Mouse (Mus musculus): ENCODE results near the gene Ppp1r8. TPM values are rescaled to one million over a fixed set of nuclear protein-coding genes. Genes with fewer than 3 reads are reported as not detected.

Ppp1r8 gene
- 52.8 TPM for polyA plus RNA-seq (2021)

- in situ Hi-C loops (cut with MboI; ENCODE audit: low pct_unique_long_range_greater_than_20kb) = no loop called here
- peak; percentile 59 for TF ChIP-seq CTCF (IDR thresholded peaks at IDR 0.05)
- POLR2A ChIA-PET = interaction anchor here (0.6 kb wide), 3 partner anchors 12 to 246 kb away, joined by 3 to 4 read pairs (median 4); no protein-coding TSS in a partner anchor
- CTCF ChIA-PET = interaction anchor here (1.1 to 1.2 kb wide), 2 partner anchors 17 to 92 kb away, joined by 3 read pairs; no protein-coding TSS in a partner anchor
- DNase-seq (ENCODE audit: low read depth, low spot score) = peak; percentile 71
- H3K27me3 ChIP-seq = no peaks in the 10 kb centered on the region
- ATAC-seq = peak; percentile 87
Measured at GRCm38 (mm10) chr4:132842970-132843704, at the start of gene Ppp1r8. Ppp1r8 (minus strand) TSS chr4:132843169.

- no peak for ATAC-seq
Measured at GRCm38 (mm10) chr4:132884844-132885374, 41.9 kb upstream of the Ppp1r8 start.

GRCm38 (mm10) chr4:132884064-132884843 is 41.3 kb upstream of the Ppp1r8 start, which contains the start of gene Stx12:
Stx12 (minus strand) TSS chr4:132884509.
- POLR2A ChIA-PET = interaction anchor here (1.0 kb wide), 1 partner anchor 11 kb away, joined by 3 read pairs; no protein-coding TSS in a partner anchor
- peak; percentile 59 for DNase-seq (ENCODE audit: low read depth, low spot score)
- no peak for TF ChIP-seq CTCF (IDR thresholded peaks at IDR 0.05)
- no peaks in the 10 kb centered on the region for H3K27me3 ChIP-seq
- CTCF ChIA-PET = no interaction called here
- peak; percentile 82 for ATAC-seq
- in situ Hi-C loops (cut with MboI; ENCODE audit: low pct_unique_long_range_greater_than_20kb) = no loop called here

More at GRCm38 (mm10) chr4:132884844-132885374, 41.9 kb upstream of the Ppp1r8 start:
- no peak for DNase-seq (ENCODE audit: low read depth, low spot score)
- ChIA-PET POLR2A (no interaction called here), CTCF (no interaction called here)
- in situ Hi-C loops (cut with MboI; ENCODE audit: low pct_unique_long_range_greater_than_20kb) = no loop called here
- no peak for TF ChIP-seq CTCF (IDR thresholded peaks at IDR 0.05)
- H3K27me3 ChIP-seq = no peaks in the 10 kb centered on the region

- POLR2A ChIA-PET = interaction anchor here (1.0 kb wide), 1 partner anchor 10 kb away, joined by 3 read pairs; no protein-coding TSS in a partner anchor
- no peak for ATAC-seq
- CTCF ChIA-PET = interaction anchor here (0.8 kb wide), 1 partner anchor 38 kb away, joined by 3 read pairs; no protein-coding TSS in a partner anchor
- DNase-seq (ENCODE audit: low read depth, low spot score) = no peak
- in situ Hi-C loops (cut with MboI; ENCODE audit: low pct_unique_long_range_greater_than_20kb) = no loop called here
- no peak for TF ChIP-seq CTCF (IDR thresholded peaks at IDR 0.05)
- no peaks in the 10 kb centered on the region for H3K27me3 ChIP-seq
Measured at GRCm38 (mm10) chr4:132883561-132884063, 40.6 kb upstream of the Ppp1r8 start.

- POLR2A ChIA-PET = no interaction called here
- in situ Hi-C loops (cut with MboI; ENCODE audit: low pct_unique_long_range_greater_than_20kb) = no loop called here
- no peaks in the 10 kb centered on the region for H3K27me3 ChIP-seq
- no peak for DNase-seq (ENCODE audit: low read depth, low spot score)
- ATAC-seq = no peak
- TF ChIP-seq CTCF (IDR thresholded peaks at IDR 0.05) = no peak
- CTCF ChIA-PET = no interaction called here
Measured at GRCm38 (mm10) chr4:132874363-132875097, 31.6 kb upstream of the Ppp1r8 start.

GRCm38 (mm10) chr4:132873481-132874362 is 30.8 kb upstream of the Ppp1r8 start:
- no peak for TF ChIP-seq CTCF (IDR thresholded peaks at IDR 0.05)
- H3K27me3 ChIP-seq = no peaks in the 10 kb centered on the region
- ChIA-PET CTCF (interaction anchor here (1.1 kb wide), 1 partner anchor 10 kb away, joined by 3 read pairs; no protein-coding TSS in a partner anchor), POLR2A (interaction anchor here (0.9 kb wide), 1 partner anchor 10 kb away, joined by 3 read pairs; no protein-coding TSS in a partner anchor)
- ATAC-seq (no peak), DNase-seq (ENCODE audit: low read depth, low spot score) (no peak)
- in situ Hi-C loops (cut with MboI; ENCODE audit: low pct_unique_long_range_greater_than_20kb) = no loop called here

GRCm38 (mm10) chr4:132871116-132871515 is 28.1 kb upstream of the Ppp1r8 start:
- TF ChIP-seq CTCF (IDR thresholded peaks at IDR 0.05) = no peak
- ATAC-seq (no peak), DNase-seq (ENCODE audit: low read depth, low spot score) (no peak)
- CTCF ChIA-PET = interaction anchor here (0.7 kb wide), 1 partner anchor 9 kb away, joined by 3 read pairs; no protein-coding TSS in a partner anchor
- POLR2A ChIA-PET = interaction anchor here (0.5 kb wide), 1 partner anchor 135 kb away, joined by 5 read pairs; no protein-coding TSS in a partner anchor
- in situ Hi-C loops (cut with MboI; ENCODE audit: low pct_unique_long_range_greater_than_20kb) = no loop called here
- no peaks in the 10 kb centered on the region for H3K27me3 ChIP-seq

- no peak for DNase-seq (ENCODE audit: low read depth, low spot score)
- no peak for ATAC-seq
- in situ Hi-C loops (cut with MboI; ENCODE audit: low pct_unique_long_range_greater_than_20kb) = no loop called here
- POLR2A ChIA-PET = no interaction called here
- CTCF ChIA-PET = interaction anchor here (1.3 kb wide), 1 partner anchor 17 kb away, joined by 3 read pairs; no protein-coding TSS in a partner anchor
- no peaks in the 10 kb centered on the region for H3K27me3 ChIP-seq
- TF ChIP-seq CTCF (IDR thresholded peaks at IDR 0.05) = no peak
Measured at GRCm38 (mm10) chr4:132864856-132865255, 21.9 kb upstream of the Ppp1r8 start.

GRCm38 (mm10) chr4:132863012-132863411 is 20.0 kb upstream of the Ppp1r8 start:
- no peak for TF ChIP-seq CTCF (IDR thresholded peaks at IDR 0.05)
- ChIA-PET CTCF (interaction anchor here (0.9 to 1.3 kb wide), 3 partner anchors 10 to 26 kb away, joined by 3 read pairs; no protein-coding TSS in a partner anchor), POLR2A (no interaction called here)
- H3K27me3 ChIP-seq = no peaks in the 10 kb centered on the region
- no peak for DNase-seq (ENCODE audit: low read depth, low spot score)
- no peak for ATAC-seq
- in situ Hi-C loops (cut with MboI; ENCODE audit: low pct_unique_long_range_greater_than_20kb) = no loop called here
